Mouse (Mus musculus) forebrain, embryonic 15.5 days (tissue): ENCODE measurements around the gene Pramef20. TPM values are rescaled to one million over a fixed set of nuclear protein-coding genes. Genes with fewer than 3 reads are reported as not detected.
"Not testable (repeated sequence)": the region's sequence is repeated elsewhere in the genome, so short reads cannot be mapped to it uniquely, and the experiment has no call there.

Experiments
- ATAC-seq: fragments of 200-750 bp; cut with Nextera tagmentation; replicated peaks from 2 replicates; pipeline ENCODE4 v1.8.0; 2017; ENCODE audit warnings: mild to moderate bottlenecking, moderate TSS enrichment, moderate library complexity
- H3K27ac ChIP-seq: fragments of 300-500 bp; sonication (generic); replicated peaks from 2 replicates; pipeline ENCODE4 v1.5.1; 2015; ENCODE audit warnings: mild to moderate bottlenecking, inconsistent platforms
- H3K27me3 ChIP-seq: fragments of 300-500 bp; sonication (generic); 2 replicates; pipeline ENCODE4 v1.6.1; 2015; ENCODE audit warnings: inconsistent platforms
- H3K36me3 ChIP-seq: fragments of 300-500 bp; sonication (generic); 2 replicates; pipeline ENCODE4 v1.6.1; 2015; ENCODE audit warnings: mild to moderate bottlenecking, inconsistent platforms
- H3K4me1 ChIP-seq: fragments of 300-500 bp; sonication (generic); 2 replicates; pipeline ENCODE4 v1.6.1; 2015; ENCODE audit warnings: inconsistent platforms
- H3K4me2 ChIP-seq: fragments of 300-500 bp; sonication (generic); replicated peaks from 2 replicates; pipeline ENCODE4 v1.6.1; 2015; ENCODE audit warnings: mild to moderate bottlenecking, inconsistent platforms
- H3K4me3 ChIP-seq: fragments of 300-500 bp; sonication (generic); 2 replicates; pipeline ENCODE4 v1.5.1; 2015; ENCODE audit warnings: mild to moderate bottlenecking, inconsistent platforms
- H3K9ac ChIP-seq: fragments of 300-500 bp; sonication (generic); replicated peaks from 2 replicates; pipeline ENCODE4 v1.6.1; 2015; ENCODE audit warnings: mild to moderate bottlenecking, inconsistent platforms
- H3K9me3 ChIP-seq: fragments of 300-500 bp; sonication (generic); 2 replicates; pipeline ENCODE4 v1.6.1; 2016; ENCODE audit warnings: inconsistent platforms
- WGBS: fragments of 180-500 bp; shearing (Covaris S2); methylation state at CpG from one replicate; pipeline ENCODE4 v1.1.7; 2015; ENCODE audit warnings: mixed read lengths; 5-methylcytosine and 5-hydroxymethylcytosine counted together
- polyA plus RNA-seq: library from polyadenylated mRNA; unstranded; fragments of >200 nt; fragmentation: Nextera tagmentation; extraction: Ambion mirVana; gene quantifications from 2 replicates; pipeline ENCODE4 v1.2.1, GENCODE M21; 2015

Gene Pramef20
- not detected in 2 replicates for polyA plus RNA-seq

DNA sequence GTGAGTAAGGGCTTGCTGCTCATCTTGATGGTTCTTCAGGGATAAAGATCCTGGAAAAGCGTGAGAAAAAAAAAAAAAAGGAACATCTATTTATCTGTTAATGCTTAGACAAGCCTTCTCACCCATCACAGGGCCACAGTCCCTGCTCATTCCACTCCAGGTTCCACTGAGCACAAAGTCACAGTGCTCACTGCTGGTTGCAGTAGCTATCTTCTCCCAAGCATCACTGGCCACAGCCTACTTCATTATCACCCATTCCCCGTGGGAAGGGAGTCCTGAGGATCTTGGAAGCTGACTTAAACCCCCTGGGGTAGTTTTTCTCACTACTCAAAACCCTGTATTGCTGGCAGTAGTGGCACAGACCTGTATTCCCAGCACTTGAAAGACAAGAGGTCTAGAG, at the start of gene Pramef20:
Gene Pramef20 (minus strand): TSS at position 23 of the 400 bp plus-strand sequence.
- H3K9ac ChIP-seq = no peak within 1 kb of the TSS
- H3K27ac ChIP-seq = no peak within 1 kb of the TSS
- H3K9me3 ChIP-seq = peaks cover 35% of the 10 kb centered on the region
- H3K4me3 ChIP-seq = no peak within 1 kb of the TSS
- no peaks in the 10 kb centered on the region for H3K4me1 ChIP-seq
- no peaks in the 10 kb centered on the region for H3K27me3 ChIP-seq
- no peaks in the 10 kb centered on the region for H3K36me3 ChIP-seq
- H3K4me2 ChIP-seq = no peak within 1 kb of the TSS
- 58% methylated on average over 2 of the region's 2 CpGs for WGBS
- no peak for ATAC-seq

DNA sequence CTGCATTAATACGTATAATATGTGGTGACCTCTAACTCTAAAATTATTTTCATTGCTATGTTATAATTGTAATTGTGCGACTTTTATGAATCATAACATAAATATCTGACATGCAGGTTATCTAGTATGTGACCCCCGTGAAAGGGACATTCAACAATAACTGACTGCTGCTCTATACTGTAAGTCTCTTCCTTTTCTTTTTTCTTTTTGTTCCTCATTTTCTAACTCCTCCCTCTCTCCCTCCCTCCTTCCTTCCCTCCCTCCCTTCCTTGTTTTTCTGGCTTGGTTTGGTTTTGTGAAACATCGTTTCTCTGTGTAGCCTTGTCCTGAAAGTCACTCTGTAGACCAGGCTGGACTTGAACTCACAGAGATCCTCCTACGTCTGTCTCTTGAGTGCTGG, 46.9 kb upstream of the Pramef20 start:
- no peak overlapping the region for H3K4me3 ChIP-seq
- H3K4me2 ChIP-seq = no peak overlapping the region
- H3K4me1 ChIP-seq = no peaks in the 10 kb centered on the region
- no peak overlapping the region for H3K27ac ChIP-seq
- no peak overlapping the region for H3K9ac ChIP-seq
- ATAC-seq = no peak
- 79% methylated on average over 5 of the region's 5 CpGs for WGBS
- H3K36me3 ChIP-seq = no peaks in the 10 kb centered on the region
- peaks cover 12% of the 10 kb centered on the region; the same call in 1 of the 2 replicates for H3K9me3 ChIP-seq
- H3K27me3 ChIP-seq = no peaks in the 10 kb centered on the region

DNA sequence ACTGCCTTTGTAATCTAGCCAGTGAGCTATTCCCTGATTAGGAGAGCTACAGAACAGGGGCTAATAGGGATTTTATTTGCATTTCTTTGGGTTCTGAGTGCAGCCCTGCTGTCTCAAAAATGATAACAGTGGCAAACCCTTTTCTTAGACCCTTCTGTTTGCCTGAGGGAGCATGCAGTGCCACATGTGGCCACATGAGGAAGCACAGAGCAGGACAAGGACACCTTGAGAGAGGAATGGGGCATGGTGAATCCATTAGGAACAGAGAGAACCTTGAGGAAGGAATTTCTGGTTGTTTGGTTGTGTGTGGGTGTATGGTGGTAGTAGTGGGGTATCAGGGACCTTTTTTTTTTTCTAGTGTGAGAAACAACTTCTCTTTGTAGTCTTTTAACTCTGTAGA, 42.9 kb upstream of the Pramef20 start:
- no peaks in the 10 kb centered on the region for H3K36me3 ChIP-seq
- no peak for ATAC-seq
- no peak overlapping the region for H3K9ac ChIP-seq
- no peak overlapping the region for H3K27ac ChIP-seq
- H3K9me3 ChIP-seq = peaks cover 28% of the 10 kb centered on the region
- no peaks in the 10 kb centered on the region for H3K27me3 ChIP-seq
- H3K4me1 ChIP-seq = no peaks in the 10 kb centered on the region
- no peak overlapping the region for H3K4me2 ChIP-seq
- no peak overlapping the region for H3K4me3 ChIP-seq

DNA sequence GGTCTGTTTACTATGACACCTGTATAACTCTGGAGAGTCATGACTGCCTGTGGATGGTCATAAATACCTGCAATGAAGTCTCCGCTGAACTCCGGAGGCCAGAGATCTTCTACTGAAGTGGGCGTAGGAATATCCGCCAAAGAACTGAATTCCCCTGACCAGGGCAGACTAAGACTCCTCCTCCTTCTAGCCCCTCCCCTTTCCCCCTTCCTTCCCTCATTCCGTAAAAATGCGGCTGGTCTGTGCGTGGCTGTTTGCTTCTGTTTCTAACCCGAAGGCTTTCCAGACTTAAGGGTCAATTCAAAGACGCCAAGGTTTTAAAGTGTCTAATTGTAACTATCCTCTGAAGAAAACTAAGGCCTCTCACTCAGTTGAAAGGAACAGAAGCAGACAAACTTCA, 30.6 kb upstream of the Pramef20 start, which contains the start of gene Pramef12:
Gene Pramef12 (minus strand): TSS at position 175 of the 400 bp plus-strand sequence.
- WGBS = 87% methylated on average over 9 of the region's 9 CpGs
- no peaks in the 10 kb centered on the region for H3K4me1 ChIP-seq
- H3K4me3 ChIP-seq = no peak within 1 kb of the TSS
- no peaks in the 10 kb centered on the region for H3K36me3 ChIP-seq
- H3K27ac ChIP-seq = no peak within 1 kb of the TSS
- H3K9me3 ChIP-seq = peaks cover 26% of the 10 kb centered on the region
- no peak within 1 kb of the TSS for H3K9ac ChIP-seq
- H3K4me2 ChIP-seq = no peak within 1 kb of the TSS
- H3K27me3 ChIP-seq = no peaks in the 10 kb centered on the region
- no peak for ATAC-seq

DNA sequence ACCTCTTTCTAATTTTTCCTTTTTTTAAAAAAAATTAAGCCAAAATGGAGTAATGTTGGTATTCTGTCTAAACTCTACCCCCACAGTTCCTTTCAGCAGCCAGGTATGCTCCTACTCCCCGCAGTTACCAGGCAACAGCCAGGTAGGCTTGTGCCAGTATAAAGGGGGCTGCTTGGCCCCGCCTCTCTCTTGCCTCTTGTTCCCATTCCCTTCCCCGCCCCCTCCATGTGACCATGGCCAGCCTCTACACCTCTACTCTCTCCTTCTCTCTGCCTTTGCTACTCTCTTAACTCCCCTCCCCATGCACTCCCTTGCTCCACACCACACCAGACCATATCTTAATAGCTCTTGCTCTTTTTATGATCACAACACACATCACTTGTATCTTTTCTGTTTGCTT, 28.5 kb upstream of the Pramef20 start:
- Histone ChIP-seq H3K9ac (no peak overlapping the region), H3K4me2 (no peak overlapping the region), H3K4me3 (no peak overlapping the region), H3K4me1 (no peaks in the 10 kb centered on the region), H3K27me3 (no peaks in the 10 kb centered on the region), H3K36me3 (no peaks in the 10 kb centered on the region), H3K27ac (no peak overlapping the region), H3K9me3 (peaks cover 20% of the 10 kb centered on the region)
- ATAC-seq = no peak
- 60% methylated on average over 3 of the region's 3 CpGs for WGBS

DNA sequence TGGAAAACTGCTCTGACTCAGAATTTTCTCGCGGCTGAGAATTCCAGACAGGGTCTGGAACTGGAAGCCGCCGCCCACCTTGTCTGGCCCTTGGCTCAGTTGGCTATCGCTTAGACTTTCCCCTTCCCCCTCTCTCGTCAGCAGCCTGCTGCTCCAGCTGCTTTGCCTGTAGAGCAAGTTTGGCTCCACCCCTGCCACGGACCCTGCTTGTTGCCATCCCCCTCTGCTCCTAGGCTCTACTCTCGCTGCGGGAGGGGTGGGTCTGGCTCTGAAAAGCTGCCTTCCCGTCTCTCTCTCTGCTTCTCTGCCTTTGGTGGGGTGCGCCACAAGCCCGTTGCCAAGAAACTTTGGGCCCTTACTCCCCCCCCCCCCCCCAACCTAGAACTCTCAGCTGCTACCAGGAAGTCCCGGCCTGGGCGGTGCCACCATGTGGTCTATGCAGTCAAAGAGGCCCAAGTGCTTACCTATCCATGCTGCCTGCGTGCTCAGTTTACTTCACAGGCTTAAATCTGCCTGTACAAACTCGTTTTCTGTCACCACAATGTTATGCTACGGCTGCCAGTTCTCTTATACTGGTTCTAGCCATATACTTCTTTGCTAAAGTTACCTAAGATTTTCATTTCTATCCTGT, 26.8 kb upstream of the Pramef20 start:
- H3K27me3 ChIP-seq = no peaks in the 10 kb centered on the region
- H3K27ac ChIP-seq = no peak overlapping the region
- no peaks in the 10 kb centered on the region for H3K36me3 ChIP-seq
- H3K4me1 ChIP-seq = no peaks in the 10 kb centered on the region
- 11% methylated on average over 17 of the region's 17 CpGs for WGBS
- no peak for ATAC-seq
- no peak overlapping the region for H3K4me3 ChIP-seq
- H3K9me3 ChIP-seq = peaks cover 14% of the 10 kb centered on the region
- H3K4me2 ChIP-seq = no peak overlapping the region
- no peak overlapping the region for H3K9ac ChIP-seq

DNA sequence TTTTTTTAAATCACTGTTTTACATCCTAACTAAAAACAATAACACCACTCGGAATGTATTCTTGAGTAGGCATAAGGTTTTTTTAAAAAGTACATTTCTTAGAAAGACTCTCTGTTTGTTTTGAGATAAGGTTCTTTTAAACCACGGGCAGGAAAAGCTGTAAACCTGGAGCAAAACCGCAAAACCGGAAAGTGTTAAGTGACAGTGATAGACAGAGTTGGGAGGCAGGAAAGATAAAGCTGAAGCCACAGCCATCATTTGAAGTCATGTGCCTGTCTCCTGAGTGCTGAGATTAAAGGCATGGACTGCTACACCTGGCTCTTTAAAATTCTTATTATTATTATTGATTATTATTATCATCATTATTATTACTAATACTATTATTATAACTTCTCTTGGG, 25.0 kb upstream of the Pramef20 start:
- Histone ChIP-seq H3K4me3 (no peak overlapping the region), H3K9me3 (peaks cover 13% of the 10 kb centered on the region), H3K9ac (no peak overlapping the region), H3K27ac (no peak overlapping the region), H3K4me1 (no peaks in the 10 kb centered on the region), H3K27me3 (no peaks in the 10 kb centered on the region), H3K4me2 (no peak overlapping the region), H3K36me3 (no peaks in the 10 kb centered on the region)
- no peak for ATAC-seq
- WGBS = 90% methylated on average over 4 of the region's 4 CpGs

DNA sequence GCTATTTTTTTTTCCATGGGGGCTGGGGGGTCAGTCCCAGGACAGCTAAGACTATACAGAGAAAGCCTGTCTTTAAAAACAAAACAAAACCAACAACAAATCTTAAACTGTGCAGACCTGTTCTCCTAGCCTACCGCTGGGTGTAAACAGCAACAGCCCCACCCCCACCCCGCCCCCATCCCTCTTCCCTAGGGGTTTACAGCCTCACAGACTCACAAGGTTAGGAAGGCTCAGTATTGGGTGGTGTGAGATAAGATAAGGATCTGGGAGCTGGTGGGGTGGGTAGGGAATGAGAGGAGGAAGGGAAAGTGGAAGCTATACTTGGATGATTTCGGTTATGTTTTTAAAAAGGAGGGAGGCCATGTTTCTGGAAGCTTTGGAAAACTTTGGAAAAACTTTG, 18.6 kb upstream of the Pramef20 start:
- H3K27me3 ChIP-seq = no peaks in the 10 kb centered on the region
- ATAC-seq = no peak
- WGBS = 54% methylated on average over 3 of the region's 3 CpGs

DNA sequence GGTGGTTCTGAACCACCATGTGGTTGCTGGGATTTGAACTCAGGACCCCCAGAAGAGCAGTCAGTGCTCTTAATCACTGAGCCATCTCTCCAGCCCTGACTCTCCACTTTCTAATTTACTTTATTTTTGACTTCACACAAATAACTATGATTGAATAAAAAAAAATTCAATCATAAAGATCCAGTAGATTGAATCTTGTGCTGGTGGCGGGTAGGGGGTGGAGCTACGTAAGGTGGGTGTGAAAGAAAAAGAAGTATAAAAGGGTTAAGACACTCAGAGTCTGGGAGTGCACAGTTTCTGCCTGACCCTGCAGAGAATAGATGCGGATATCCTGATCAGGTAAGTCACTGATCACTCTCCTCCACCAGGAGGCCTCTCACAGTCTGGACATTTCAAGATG, 20.1 kb downstream of the Pramef20 start, which contains the start of gene Gm13119:
Gene Gm13119 (plus strand): TSS at position 301 of the 400 bp plus-strand sequence.
- not testable (repeated sequence) for H3K36me3 ChIP-seq
- WGBS = 96% methylated on average over 3 of the region's 3 CpGs

More for the DNA sequence above, 18.6 kb upstream of the Pramef20 start:
- no peak overlapping the region for H3K4me3 ChIP-seq
- H3K4me2 ChIP-seq = no peak overlapping the region
- H3K36me3 ChIP-seq = no peaks in the 10 kb centered on the region
- peaks cover 32% of the 10 kb centered on the region for H3K9me3 ChIP-seq
- H3K9ac ChIP-seq = no peak overlapping the region
- no peaks in the 10 kb centered on the region for H3K4me1 ChIP-seq
- H3K27ac ChIP-seq = no peak overlapping the region

DNA sequence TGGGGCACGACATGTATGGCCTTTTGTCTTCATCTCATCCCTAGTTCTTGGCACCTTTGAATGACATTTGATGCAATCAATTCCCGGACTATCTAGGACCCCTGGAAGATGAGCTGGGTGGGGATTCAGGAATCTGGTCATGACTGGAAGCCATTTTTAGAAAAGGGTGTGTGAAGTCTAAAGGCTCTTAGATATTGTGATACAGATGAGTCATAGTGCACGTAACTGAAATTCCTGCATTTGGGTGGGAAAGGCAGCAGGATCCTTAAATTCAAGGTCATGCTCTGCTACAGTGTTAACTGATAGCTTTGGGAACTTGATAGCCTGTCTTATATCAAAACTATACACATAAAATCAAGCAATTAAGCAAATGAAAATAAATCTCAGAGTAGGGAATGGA, 41.9 kb downstream of the Pramef20 start:
- not testable (repeated sequence) for H3K4me1 ChIP-seq
- WGBS = 81% methylated on average over 3 of the region's 3 CpGs

More for the DNA sequence above, 20.1 kb downstream of the Pramef20 start, which contains the start of gene Gm13119:
- H3K27ac ChIP-seq, H3K4me2 ChIP-seq, H3K27me3 ChIP-seq, H3K4me3 ChIP-seq, H3K9ac ChIP-seq, ATAC-seq, H3K4me1 ChIP-seq, H3K9me3 ChIP-seq: not testable (repeated sequence)

DNA sequence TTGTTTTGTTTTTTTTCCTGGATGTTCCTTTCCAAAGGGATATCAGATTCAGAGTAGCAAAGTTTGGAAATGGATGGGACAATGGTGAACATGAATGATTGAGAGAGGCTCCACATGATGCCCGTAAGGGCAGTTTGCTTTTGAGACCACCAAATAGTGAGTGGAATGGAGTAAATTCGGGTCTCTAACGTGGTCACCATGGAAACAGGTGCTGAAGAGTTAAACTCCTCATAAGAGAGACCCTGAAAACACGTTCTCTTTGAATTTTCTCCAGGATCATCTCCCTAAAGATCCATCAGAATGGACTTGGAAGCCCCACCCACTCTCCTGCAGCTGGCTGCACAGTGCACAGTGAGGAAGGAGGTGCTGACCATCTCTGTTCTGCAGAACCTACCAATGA, 47.8 kb downstream of the Pramef20 start, which contains the start of gene Gm13128:
Gene Gm13128 (plus strand): TSS at position 301 of the 400 bp plus-strand sequence.
- not testable (repeated sequence) for H3K9me3 ChIP-seq, H3K4me1 ChIP-seq, H3K27me3 ChIP-seq, H3K4me2 ChIP-seq, H3K27ac ChIP-seq, ATAC-seq, H3K9ac ChIP-seq, H3K4me3 ChIP-seq, H3K36me3 ChIP-seq
- WGBS = 66% methylated on average over 4 of the region's 4 CpGs

More for the DNA sequence above, 41.9 kb downstream of the Pramef20 start:
- not testable (repeated sequence) for H3K9ac ChIP-seq, H3K4me2 ChIP-seq, H3K36me3 ChIP-seq, H3K9me3 ChIP-seq, H3K27me3 ChIP-seq, H3K4me3 ChIP-seq, H3K27ac ChIP-seq, ATAC-seq
